Mouse (Mus musculus) brain, embryonic 14.5 days (tissue): ENCODE results near the gene Hoxd9.

Experiments used
- CTCF ChIP-seq: fragments of 200-500 bp; IDR thresholded peaks from 2 replicates; pipeline ENCODE4 v1.5.1; 2012; ENCODE audit warnings: inconsistent platforms, mild to moderate bottlenecking, moderate library complexity, borderline replicate concordance; ENCODE audit not compliant: insufficient read depth, insufficient read length; ENCODE audit errors: extremely low read depth
- POLR2A ChIP-seq: fragments of 200-500 bp; IDR thresholded peaks from 2 replicates; pipeline ENCODE4 v1.6.1; 2012; ENCODE audit warnings: mild to moderate bottlenecking, inconsistent platforms, borderline replicate concordance; ENCODE audit not compliant: poor library complexity, insufficient read depth, insufficient read length, severe bottlenecking; ENCODE audit errors: extremely low read depth

GRCm38 (mm10) chr2:74672481-74673362 is 24.8 kb upstream of the Hoxd9 start:
- TF ChIP-seq CTCF (peak; percentile 80), POLR2A (no peak)
